Mouse (Mus musculus) frontal cortex, postnatal 25 days (tissue): Measurements from ENCODE around the gene Car6.

ENCODE experiments used
- DNase-seq, 2 experiments: peaks; one replicate each; pipeline ENCODE4 v3.0.0; 2022; ENCODE audit warnings: low spot score in 2 of 2

The Car6 gene

DNA sequence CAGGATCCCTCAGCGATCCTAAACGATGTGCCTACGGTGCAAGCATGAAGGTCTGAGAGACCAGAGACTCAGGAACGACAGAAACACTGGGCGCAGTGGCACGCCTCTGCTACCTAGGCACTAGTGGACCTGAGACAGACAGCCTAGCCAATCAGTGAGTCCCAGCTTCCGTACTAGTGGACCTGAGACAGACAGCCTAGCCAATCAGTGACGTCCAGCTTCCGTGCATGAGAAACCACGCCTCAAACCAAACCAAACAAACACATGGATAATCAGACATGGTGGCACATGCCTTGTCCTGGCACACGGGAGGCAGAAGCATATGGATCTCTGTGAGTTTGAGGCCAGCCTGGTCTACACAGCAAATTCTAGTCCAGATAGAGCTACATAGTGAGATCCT, 12.9 kb downstream of the Car6 start:
- DNase-seq, result no peak

DNA sequence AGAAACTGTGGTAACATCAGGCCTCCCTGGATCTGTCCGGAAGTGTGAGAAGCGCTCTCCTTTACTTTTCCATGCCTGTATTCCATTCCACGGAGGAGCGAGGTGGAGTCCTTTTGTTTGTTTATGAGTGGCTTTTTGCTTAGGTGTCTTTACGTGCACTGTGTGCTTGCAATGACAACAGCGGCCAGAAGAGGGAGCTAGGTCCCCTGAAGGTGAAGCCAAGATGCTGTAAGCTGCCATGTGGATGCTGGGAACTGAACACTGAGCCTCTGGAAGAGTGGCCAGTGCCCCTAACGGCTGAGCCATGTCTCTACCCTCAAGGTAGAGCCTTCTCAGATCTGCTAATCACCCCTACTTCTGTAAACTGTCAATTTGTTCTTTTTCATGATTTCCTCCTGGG, 19.8 kb downstream of the Car6 start:
- no peak for DNase-seq

DNA sequence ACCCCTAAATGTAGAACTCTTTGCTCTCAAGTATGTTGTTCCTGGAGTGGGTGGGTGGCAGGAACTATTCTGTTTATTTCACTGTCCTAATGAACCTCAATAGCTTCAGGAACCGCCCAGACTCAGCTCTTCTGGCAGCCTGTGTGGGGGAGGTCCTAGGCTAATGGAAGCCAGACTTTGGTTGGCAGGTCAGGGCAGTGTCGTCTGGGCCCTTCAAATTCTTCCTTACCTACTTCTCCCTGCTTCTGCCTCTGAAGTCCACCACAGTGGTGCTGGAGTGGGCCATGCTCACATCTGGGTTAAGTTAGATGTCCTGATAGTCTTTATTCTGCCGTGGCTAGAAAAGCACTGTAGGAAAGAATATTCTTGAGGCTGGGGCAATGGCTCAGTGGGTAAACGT, 23.0 kb downstream of the Car6 start:
- DNase-seq, result no peak

DNA sequence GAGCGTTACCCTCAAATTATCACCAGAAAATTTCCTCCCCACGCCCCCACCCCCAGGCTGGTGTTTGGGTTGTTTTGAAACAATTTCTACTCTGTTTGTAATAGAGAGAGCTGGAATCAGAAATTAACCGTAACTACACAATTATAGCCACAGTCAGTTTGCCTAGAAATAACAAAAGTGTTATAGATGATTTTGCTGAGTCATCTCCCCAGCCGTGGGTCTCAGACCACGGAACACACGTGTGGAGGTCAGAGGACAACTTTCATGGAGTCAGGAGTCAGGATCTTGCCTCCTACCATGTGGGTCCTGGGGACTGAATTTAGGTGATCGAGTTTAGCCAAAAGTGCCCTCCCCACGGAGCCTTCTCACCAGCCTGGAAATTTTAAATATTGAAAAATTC, 24.0 kb downstream of the Car6 start:
- DNase-seq, result no peak

DNA sequence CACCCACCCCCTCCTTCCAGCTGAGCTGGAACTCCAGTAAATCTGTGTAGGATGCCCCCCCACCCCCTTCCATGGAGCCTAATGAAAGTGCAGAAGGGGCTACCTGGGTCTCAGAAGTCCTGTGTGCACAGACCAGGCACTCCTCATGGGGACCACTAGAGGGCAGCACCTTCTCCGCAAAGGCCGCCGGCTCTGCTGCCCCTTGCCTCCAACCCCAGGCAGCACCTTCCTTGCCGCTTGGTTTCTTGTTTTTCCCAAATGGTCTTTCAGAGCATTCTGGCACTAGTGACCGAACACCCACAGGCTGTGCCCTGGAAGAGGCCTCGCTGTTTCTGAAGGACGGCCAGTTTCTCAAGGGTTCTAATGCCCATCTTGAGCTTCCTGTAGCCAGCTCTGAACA, 24.6 kb downstream of the Car6 start:
- no peak for DNase-seq

DNA sequence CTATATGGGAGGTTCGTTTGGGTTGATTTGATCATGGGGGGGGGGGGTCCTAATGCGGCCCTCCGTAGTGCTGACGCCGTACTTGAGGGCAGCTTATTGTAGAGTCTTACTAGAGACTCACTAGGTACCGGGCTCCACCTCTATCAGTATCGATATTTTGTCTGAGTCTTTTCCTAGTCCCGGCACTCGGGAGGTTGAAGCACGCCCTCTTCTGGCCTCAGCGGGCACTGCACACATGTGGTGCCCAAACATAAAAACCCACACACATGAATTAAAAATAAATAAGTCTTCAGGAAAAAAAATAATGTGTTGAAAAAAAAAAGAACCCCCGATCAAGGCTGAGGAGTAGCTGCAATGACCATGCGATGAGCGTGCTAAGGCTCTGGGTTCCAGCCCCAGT, 27.1 kb downstream of the Car6 start:
- DNase-seq, result no peak

DNA sequence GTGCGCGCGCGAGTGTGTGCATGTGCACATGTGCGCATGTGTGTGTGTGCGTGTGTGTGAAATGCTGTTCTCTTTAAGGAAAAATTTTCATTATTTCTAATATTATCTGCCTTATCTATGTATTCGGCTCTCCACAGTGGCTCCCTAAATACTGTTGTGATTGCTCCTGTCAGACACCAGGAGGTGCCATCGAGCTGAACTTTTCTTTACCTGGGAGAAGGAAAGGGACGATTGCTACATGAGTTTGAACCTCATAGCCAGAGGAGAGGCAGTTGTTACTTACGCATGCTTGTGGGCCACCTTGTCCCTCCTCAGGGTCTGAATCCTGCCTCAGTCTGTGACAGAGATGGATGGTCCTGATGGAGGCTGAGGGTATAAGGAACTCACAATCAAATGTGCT, 27.9 kb downstream of the Car6 start:
- DNase-seq, result peak in 1 of 2 experiments; percentile 20

DNA sequence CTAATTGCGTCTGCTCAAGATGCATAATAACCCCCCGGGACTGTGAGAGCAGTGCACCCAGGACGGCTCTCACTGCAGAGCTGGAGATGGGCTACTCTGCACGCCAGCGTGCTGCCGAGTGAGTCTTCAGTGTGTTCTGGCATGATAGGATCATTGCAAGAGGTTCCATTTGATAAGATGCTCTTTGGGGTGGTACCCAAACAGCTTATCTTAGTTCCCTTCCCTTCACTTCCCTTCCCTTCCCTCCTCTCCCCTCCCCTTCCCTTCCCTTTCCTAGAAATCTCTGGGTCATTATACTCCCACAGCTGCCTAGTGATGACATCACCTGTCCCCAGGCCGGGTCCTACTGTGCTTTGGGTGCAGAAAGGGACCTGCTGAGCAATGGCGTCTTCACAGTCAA, 29.0 kb downstream of the Car6 start:
- no peak for DNase-seq

DNA sequence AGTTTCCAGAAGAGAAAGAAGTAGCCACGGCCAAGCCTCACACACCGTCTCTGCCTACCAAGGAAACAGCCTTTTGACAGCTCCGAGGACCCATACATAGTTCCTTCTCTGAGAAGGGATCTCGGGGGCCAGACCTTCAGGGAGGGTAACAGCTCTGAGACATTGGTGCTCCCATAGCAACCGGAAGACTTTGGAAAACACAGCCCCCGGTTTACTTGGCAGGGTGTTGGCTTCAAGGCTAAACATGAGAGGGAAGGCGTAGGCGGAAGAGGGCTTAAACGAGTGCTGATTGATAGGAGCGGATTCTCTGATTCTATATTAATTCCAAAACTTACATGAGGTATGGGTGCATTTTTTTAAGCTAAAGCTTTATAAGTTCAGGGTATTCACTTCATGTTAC, 32.7 kb downstream of the Car6 start:
- DNase-seq, result no peak

DNA sequence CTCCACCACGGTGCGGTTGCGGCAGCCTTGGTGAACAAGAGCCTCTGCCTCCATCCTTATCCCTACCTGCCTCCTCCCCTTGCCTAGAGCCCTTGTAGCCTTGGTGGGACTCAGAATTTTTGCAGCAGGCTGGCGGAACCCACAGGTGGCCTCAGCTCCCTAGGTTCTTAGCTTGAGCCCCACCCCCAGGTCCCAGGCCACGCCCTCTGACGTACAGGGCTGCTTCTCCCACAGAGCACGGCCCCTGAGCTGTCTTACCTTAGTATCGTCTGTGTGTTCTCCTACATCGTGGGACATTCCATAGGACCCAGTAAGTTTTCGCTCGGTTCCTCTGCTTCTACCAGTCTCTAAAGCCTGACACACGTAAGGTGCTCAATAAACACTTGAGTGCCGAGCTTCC, 36.3 kb downstream of the Car6 start:
- no peak for DNase-seq

DNA sequence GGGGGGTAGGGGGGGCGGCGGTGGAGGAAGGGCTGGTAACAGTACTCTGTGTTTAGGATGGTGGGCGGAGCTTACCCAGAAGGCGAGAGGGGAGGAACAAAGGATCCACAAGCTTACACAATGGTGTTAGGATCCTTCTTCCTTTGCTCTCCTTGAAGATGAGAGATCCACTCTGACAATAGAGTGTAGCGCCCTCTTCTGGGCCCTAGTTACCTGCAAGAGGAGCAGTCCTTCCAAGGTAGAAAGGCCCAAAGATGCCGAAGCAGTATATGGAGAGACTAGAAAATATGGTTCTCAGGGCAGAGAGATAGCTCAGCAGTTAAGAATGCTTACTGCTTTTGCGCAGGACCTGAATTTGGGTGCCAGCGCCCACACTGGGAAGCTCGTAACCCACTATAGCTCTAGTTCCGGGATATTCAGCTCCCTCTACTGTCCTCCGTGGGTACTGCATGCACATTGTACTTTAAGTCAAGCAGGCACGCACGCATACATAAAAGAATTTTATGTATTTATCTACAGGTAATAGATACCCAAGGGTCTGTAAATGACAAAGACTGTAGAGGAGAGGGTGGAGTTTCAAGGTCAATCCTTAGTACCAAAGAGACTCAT, 38.5 kb downstream of the Car6 start:
- DNase-seq, result no peak

DNA sequence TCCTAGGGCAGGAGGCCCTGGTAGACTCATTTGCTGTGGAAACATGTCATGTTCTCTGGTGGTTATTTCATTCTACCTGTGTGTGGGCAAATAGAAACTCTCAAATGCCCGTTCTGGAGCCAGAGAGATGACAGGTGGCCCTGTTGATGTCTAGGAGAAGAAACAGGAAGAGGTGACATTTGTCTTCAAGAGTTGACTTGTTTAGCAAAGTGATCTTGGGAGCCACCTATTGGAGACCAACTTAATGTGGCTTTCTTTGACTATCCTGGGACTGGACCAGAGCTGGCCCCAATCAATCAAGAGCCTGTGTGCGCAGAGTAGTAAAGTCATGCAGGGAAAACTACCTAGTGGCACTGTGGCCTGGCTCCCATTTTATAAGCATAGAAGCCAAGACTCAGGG, 41.7 kb downstream of the Car6 start:
- DNase-seq, result no peak

DNA sequence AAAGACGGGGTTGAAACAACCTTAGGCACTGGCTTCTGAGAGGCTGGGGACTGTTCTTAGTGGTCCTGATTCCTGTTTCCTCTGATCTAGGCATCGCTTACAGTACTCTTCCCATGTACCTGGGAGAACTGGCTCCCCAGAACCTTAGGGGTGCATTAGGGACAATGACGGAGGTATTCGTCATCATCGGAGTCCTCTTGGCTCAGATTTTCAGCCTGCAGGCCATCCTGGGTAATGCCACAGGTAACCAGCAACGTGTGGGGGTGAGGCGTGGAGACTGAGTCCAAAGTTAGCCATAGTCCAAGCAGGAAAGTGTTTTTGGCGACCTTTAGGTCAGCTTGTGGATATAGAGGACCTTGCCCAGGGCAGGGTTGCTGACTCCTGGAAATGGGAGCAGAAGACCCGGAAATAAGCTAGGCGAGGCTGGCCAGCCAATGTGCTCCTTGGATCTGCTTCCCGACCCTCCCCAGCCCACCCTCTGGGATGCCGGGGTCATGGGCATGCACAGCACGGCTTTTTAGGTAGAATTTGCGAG, 43.7 kb downstream of the Car6 start:
- DNase-seq, result no peak

DNA sequence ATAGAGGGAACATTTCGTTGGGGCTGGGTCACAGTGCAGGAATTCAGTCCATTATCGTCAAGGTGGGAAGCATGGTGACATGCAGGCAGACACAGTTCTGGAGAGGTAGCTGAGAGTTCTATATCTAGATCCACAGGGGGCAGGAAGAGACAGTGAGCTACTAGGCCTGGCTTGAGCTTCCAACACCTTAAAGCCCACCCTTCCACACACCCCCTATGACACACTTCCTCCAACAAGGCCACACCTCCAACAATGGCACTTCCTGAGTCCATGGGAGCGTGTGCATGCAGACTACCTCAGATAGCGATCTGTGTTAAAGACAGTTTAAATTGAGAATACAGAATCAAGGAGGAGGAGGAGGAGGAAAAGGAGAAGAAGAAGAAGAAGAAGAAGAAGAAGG, 45.4 kb downstream of the Car6 start:
- no peak for DNase-seq

DNA sequence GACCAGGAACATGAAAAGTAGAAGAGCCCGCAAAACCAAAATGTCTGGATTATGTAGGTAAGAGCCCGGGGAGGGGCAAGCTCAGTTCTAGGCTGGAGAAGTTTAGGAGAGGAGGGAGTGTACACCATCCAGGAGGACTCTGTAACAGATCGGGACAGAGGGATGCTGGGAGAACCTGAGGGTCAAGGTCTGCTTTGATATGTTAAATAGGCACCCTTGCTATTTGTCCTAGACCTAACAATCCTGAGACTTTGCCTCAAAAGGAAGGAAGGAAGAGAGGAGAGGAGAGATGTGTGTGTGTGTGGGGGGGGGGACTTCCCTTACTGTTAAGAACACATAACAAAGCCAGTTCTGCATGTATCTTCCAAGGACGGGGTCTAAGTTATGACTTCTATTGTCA, 45.8 kb downstream of the Car6 start:
- no peak for DNase-seq

DNA sequence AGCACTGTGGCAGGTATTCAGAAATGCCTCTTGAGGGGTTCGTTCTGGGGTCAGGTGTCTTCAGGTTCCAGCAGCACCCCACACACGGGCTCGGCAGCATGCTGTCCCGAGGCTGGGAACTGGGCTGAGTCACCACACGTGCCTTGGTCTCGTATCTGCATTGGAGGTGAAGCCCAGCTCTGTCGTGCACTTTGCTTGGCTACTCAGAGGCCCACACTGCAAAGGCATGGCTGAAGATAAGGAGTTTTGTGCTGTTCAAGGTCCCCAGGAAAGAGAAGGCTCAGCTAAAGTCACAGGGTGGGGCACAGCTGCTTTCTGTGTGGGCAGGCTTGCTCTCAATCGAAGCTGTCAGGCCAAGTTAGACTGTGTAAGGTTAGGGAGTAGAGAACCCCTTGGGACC, 48.6 kb downstream of the Car6 start:
- DNase-seq, result no peak

DNA sequence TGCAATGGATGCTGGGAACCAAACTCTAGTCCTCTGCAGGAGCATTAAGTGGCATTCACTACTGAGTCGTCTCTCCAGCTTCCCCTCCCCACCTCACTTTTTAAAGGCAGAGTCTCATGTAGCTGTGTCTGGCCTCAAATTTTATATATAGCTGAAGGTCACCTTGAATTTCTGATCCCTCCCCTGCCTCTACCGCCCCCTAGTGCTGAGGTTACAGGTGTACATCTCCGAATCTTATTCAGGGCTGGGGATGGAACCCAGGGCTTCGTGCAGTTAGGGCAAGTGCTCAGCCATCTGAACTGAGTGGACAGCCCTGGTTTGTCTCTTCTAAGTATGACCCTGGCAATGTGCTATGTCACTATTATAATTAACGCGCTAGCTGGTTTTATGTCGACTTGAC, 50.1 kb downstream of the Car6 start:
- no peak for DNase-seq

DNA sequence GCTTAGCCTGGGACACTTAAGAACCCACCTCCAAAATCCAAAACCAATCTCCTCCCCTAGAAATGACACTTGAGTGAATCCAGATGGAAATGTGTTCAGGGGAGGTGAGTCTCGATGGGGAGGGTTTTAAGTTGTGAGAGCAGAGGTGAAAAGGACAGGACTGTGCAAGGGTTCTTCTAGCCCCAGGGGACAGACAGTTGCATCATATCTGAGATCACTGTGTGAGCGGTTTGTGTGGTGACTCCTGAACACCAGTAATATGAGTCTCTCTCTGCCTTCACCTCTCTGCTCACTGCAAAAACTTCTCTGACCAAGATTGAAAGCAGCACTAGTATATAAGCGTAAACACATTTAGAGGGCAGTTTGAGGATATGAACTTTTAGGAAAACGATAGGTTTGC, 54.8 kb downstream of the Car6 start:
- DNase-seq, result no peak

DNA sequence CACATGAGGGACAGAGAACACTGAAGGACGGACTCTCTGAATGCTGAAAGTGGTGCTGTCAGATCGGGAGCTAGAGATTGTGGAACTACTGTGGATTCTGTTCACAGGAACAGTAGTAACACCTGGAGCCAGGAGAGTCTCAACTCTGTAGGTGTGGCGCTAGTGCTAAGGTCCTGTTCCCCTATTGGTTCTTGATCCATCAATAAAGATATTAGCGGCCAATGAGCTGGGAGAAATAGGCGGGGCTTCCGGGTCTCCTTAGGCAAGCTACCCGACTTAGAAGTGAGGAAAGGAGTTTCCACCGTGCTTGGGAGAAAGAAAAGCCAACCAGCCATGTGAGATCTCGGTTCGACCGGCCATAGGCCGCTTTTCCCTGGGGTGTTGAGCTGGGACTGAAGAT, 56.9 kb downstream of the Car6 start:
- DNase-seq, result no peak

DNA sequence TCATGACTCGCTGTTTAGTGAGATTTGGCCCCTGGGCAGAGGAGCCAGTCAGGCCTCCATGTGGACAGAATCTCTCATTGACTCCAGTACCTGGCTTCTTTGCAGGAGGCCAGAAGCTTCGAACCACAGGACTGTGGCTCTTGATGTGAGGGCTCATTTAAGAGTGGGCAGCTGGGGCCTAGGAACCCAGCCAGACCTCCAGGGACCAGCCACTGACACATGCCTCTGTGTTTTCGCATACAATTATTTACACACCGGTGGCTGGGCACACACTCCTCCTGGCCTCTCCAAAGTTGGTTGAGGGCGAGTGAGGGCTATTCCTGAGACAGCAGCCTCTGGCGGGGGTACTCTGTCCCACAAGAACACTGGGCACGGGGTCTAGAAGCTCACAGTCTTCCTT, 60.8 kb downstream of the Car6 start:
- DNase-seq, result no peak

DNA sequence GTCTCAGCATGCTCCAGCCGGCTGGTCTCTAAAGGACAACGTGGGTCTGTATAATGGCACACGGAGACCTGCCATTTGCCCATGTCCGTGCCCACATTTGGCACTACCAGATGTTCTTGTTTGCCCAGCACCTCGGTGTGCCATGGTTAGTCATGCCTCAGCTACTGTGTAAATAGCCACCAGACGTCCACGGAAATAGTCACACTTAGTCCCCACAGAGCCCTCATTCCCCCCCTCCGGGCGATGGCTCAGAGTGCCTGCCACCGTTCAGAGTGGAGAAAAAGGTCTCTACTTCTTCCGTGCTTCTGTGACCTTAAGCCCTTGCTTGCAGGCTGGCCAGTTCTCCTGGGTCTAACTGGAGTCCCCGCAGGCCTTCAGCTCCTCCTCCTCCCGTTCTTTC, 62.0 kb downstream of the Car6 start:
- DNase-seq, result no peak

DNA sequence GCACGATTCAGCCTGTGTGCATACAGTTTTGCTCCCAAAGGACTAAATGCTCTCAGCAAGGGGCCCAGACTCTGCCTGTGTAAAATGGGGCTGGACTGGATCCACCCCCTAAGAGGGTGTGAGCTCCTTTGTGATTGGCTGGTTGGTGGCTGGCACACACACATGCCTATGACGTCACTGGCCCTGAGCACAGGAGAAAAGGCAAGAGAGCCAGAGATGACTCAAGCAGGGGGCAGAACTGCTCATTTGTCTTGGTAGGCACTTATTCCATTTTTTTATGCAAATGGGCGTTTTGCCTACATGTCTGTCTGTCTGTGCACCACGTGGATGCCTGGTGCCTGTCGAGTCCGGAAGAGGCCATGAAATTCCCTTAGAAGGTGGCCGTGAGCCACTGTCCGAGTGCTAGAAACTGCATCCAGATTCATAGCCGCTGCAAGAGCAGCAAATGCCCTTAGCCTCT, 63.0 kb downstream of the Car6 start:
- peak; percentile 18 to 37 for DNase-seq

DNA sequence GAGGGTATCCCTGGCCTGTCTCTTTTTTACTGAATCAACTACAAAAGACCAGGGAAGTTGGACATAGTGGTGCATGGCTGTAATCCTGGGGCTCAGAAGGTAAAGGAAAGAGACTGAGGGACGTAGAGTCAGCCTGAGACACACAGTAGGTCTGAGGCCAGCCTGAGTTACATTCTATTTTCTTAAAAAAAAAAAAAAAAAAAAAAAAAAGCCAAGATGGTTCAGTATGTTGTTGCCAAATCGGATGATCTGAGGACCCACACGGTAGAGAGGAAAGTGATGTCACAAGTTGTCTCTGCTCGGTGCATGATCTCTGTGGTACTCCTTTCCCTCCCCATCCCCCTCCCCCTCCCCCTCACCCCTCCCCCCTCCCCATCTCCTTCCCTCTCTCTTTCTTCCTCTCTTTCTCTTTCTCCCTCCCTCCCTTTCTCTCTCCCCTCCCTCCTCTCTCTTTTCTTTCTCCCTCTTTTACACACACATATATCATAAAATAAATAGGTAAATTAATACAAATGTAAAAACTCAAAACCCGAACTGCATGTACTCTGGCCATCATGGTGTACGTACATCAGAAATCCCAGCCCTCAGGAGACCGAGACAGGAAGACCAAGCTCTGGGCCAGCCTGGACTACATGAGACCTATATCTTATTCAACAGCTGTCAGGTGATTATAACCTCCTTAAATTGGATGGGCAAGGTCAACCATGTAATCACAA, 63.6 kb downstream of the Car6 start:
- no peak for DNase-seq
